Mouse (Mus musculus) MEL (cell line): ENCODE measurements around the gene Kif28. TPM values are rescaled to one million over a fixed set of nuclear protein-coding genes. Genes with fewer than 3 reads are reported as not detected.
"Not testable (repeated sequence)": the region's sequence is repeated elsewhere in the genome, so short reads cannot be mapped to it uniquely, and the experiment has no call there.

Experiments used
- DNase-seq: peaks from one replicate; pipeline ENCODE4 v3.0.0; 2011; ENCODE audit warnings: low read depth, low spot score
- H3K27ac ChIP-seq: 2 replicates; pipeline ENCODE4 v1.5.1; 2012; ENCODE audit warnings: low read depth, mild to moderate bottlenecking, control low read depth, low read length, moderate library complexity; ENCODE audit not compliant: control insufficient read depth
- H3K27me3 ChIP-seq, 2 experiments: fragments of 150-350 bp in 1 of 2; sonication (generic) in 1 of 2; 2 replicates each; pipeline ENCODE4 v1.6.1; 2012; ENCODE audit warnings: low read length in 2 of 2, mild to moderate bottlenecking in 2 of 2, improper control_type of control experiment in 1 of 2, moderate library complexity in 1 of 2; ENCODE audit not compliant: insufficient read depth in 2 of 2, control insufficient read depth in 1 of 2
- H3K36me3 ChIP-seq, 2 experiments: 2 replicates each; pipeline ENCODE4 v1.6.1; 2012 to 2014; ENCODE audit warnings: low read length in 2 of 2, improper control_type of control experiment in 1 of 2, inconsistent platforms in 1 of 2, mild to moderate bottlenecking in 1 of 2; ENCODE audit not compliant: insufficient read depth in 2 of 2, control insufficient read depth in 1 of 2
- H3K4me1 ChIP-seq, 2 experiments: fragments of 150-350 bp in 1 of 2; sonication (generic) in 1 of 2; 2 replicates each; pipeline ENCODE4 v1.6.1; 2012; ENCODE audit warnings: low read length in 2 of 2, improper control_type of control experiment in 1 of 2, mild to moderate bottlenecking in 1 of 2; ENCODE audit not compliant: insufficient read depth in 2 of 2, control insufficient read depth in 1 of 2
- H3K4me3 ChIP-seq, 2 experiments: fragments of 150-350 bp in 1 of 2; sonication (generic) in 1 of 2; 2 replicates each; pipeline ENCODE4 v1.5.1; 2012; ENCODE audit warnings: low read depth in 2 of 2, low read length in 2 of 2, mild to moderate bottlenecking in 2 of 2, moderate library complexity in 2 of 2, control low read depth in 1 of 2, improper control_type of control experiment in 1 of 2; ENCODE audit not compliant: control insufficient read depth in 1 of 2, insufficient read depth in 1 of 2
- H3K79me2 ChIP-seq: 2 replicates; pipeline ENCODE4 v1.6.1; 2012; ENCODE audit warnings: mild to moderate bottlenecking, low read length, moderate library complexity; ENCODE audit not compliant: control insufficient read depth, poor library complexity, insufficient read depth
- H3K9ac ChIP-seq: 2 replicates; pipeline ENCODE4 v1.6.1; 2012; ENCODE audit warnings: low read depth, mild to moderate bottlenecking, control low read depth, low read length, moderate library complexity; ENCODE audit not compliant: control insufficient read depth, poor library complexity, severe bottlenecking
- H3K9me3 ChIP-seq: fragments of 150-350 bp; sonication (generic); replicated peaks from 2 replicates; pipeline ENCODE4 v1.6.1; 2012; ENCODE audit warnings: mild to moderate bottlenecking, low read length, improper control_type of control experiment, moderate library complexity; ENCODE audit not compliant: insufficient read depth
- CTCF ChIP-seq, 3 experiments: IDR thresholded peaks in 2 of 3; conservative IDR thresholded peaks in 1 of 3; 2 replicates each; pipeline ENCODE4 v1.5.1; 2011 to 2012; ENCODE audit warnings: low read length in 3 of 3, low read depth in 2 of 3, mild to moderate bottlenecking in 2 of 3, improper control_type of control experiment in 1 of 3, inconsistent platforms in 1 of 3, mixed read lengths in 1 of 3, moderate library complexity in 1 of 3; ENCODE audit not compliant: control insufficient read depth in 1 of 3, insufficient read depth in 1 of 3, poor library complexity in 1 of 3, severe bottlenecking in 1 of 3
- E2F4 ChIP-seq: IDR thresholded peaks from 2 replicates; pipeline ENCODE4 v1.6.1; 2011; ENCODE audit warnings: low read depth, low read length, improper control_type of control experiment, borderline replicate concordance
- EP300 ChIP-seq, 2 experiments: IDR thresholded peaks; 2 replicates each; pipeline ENCODE4 v1.6.1; 2011; ENCODE audit warnings: improper control_type of control experiment in 2 of 2, low read length in 2 of 2, low read depth in 1 of 2, mild to moderate bottlenecking in 1 of 2
- ETS1 ChIP-seq: IDR thresholded peaks from 2 replicates; pipeline ENCODE4 v1.6.1; 2012; ENCODE audit warnings: low read depth, mild to moderate bottlenecking, inconsistent platforms, low read length, improper control_type of control experiment, moderate library complexity
- GATA1 ChIP-seq: IDR thresholded peaks from 2 replicates; pipeline ENCODE4 v1.6.1; 2011; ENCODE audit warnings: low read depth, low read length, improper control_type of control experiment
- JUND ChIP-seq: IDR thresholded peaks from 2 replicates; pipeline ENCODE4 v1.6.1; 2011; ENCODE audit warnings: low read depth, mild to moderate bottlenecking, improper control_type of control experiment, low read length
- KAT2A ChIP-seq: conservative IDR thresholded peaks from 2 replicates; pipeline ENCODE4 v1.6.1; 2012; ENCODE audit warnings: low read depth, low read length, improper control_type of control experiment, inconsistent platforms
- MAX ChIP-seq: IDR thresholded peaks from 2 replicates; pipeline ENCODE4 v1.6.1; 2011; ENCODE audit warnings: low read length, improper control_type of control experiment
- MEF2A ChIP-seq: IDR thresholded peaks from 2 replicates; pipeline ENCODE4 v1.6.1; 2014; ENCODE audit warnings: low read depth, mild to moderate bottlenecking, inconsistent platforms, low read length, improper control_type of control experiment; ENCODE audit not compliant: poor library complexity, insufficient replicate concordance, severe bottlenecking; ENCODE audit errors: extremely low read depth
- MYB ChIP-seq: IDR thresholded peaks from 2 replicates; pipeline ENCODE4 v1.6.1; 2011; ENCODE audit warnings: mild to moderate bottlenecking, low read depth, low read length, improper control_type of control experiment
- NELFE ChIP-seq: IDR thresholded peaks from 2 replicates; pipeline ENCODE4 v1.6.1; 2011; ENCODE audit warnings: low read depth, low read length, improper control_type of control experiment
- POLR2A ChIP-seq, 2 experiments: IDR thresholded peaks; 2 replicates each; pipeline ENCODE4 v1.6.1; 2011 to 2012; ENCODE audit warnings: low read length in 2 of 2, mild to moderate bottlenecking in 2 of 2, control low read depth in 1 of 2, improper control_type of control experiment in 1 of 2, low read depth in 1 of 2, moderate library complexity in 1 of 2; ENCODE audit not compliant: control insufficient read depth in 1 of 2, insufficient read depth in 1 of 2, poor library complexity in 1 of 2
- TAL1 ChIP-seq: IDR thresholded peaks from 2 replicates; pipeline ENCODE4 v1.6.1; 2012; ENCODE audit warnings: mild to moderate bottlenecking, inconsistent platforms, low read length, moderate library complexity, mixed read lengths
- TCF12 ChIP-seq: IDR thresholded peaks from 2 replicates; pipeline ENCODE4 v1.6.1; 2014; ENCODE audit warnings: low read depth, mild to moderate bottlenecking, inconsistent platforms, low read length, improper control_type of control experiment, moderate library complexity
- UBTF ChIP-seq: IDR thresholded peaks from 2 replicates; pipeline ENCODE4 v1.6.1; 2012; ENCODE audit warnings: low read depth, mild to moderate bottlenecking, inconsistent platforms, low read length, improper control_type of control experiment, moderate library complexity, borderline replicate concordance; ENCODE audit not compliant: insufficient read depth
- USF1 ChIP-seq: IDR thresholded peaks from 2 replicates; pipeline ENCODE4 v1.6.1; 2014; ENCODE audit warnings: low read depth, mild to moderate bottlenecking, inconsistent platforms, low read length, improper control_type of control experiment, moderate library complexity
- USF2 ChIP-seq, 2 experiments: IDR thresholded peaks; 2 replicates each; pipeline ENCODE4 v1.6.1; 2011 to 2012; ENCODE audit warnings: improper control_type of control experiment in 2 of 2, low read length in 2 of 2, borderline replicate concordance in 1 of 2, inconsistent platforms in 1 of 2, low read depth in 1 of 2, mild to moderate bottlenecking in 1 of 2; ENCODE audit not compliant: insufficient read depth in 1 of 2
- ZC3H11A ChIP-seq: IDR thresholded peaks from 2 replicates; pipeline ENCODE4 v1.6.1; 2012; ENCODE audit warnings: low read depth, mild to moderate bottlenecking, inconsistent platforms, low read length, improper control_type of control experiment
- ZKSCAN1 ChIP-seq: IDR thresholded peaks from 2 replicates; pipeline ENCODE4 v1.6.1; 2012; ENCODE audit warnings: low read depth, mild to moderate bottlenecking, inconsistent platforms, low read length, improper control_type of control experiment, moderate library complexity
- ZMIZ1 ChIP-seq: IDR thresholded peaks from 2 replicates; pipeline ENCODE4 v1.6.1; 2012; ENCODE audit warnings: low read depth, mild to moderate bottlenecking, inconsistent platforms, low read length, improper control_type of control experiment, moderate library complexity
- ZNF384 ChIP-seq: IDR thresholded peaks from 2 replicates; pipeline ENCODE4 v1.6.1; 2012; ENCODE audit warnings: low read depth, mild to moderate bottlenecking, inconsistent platforms, low read length, improper control_type of control experiment
- polyA plus RNA-seq, 2 experiments: library from polyadenylated mRNA; stranded (reverse) in 1 of 2; unstranded in 1 of 2; fragments of >175 nt in 1 of 2; fragments of >200 nt in 1 of 2; gene quantifications; 2 replicates each; pipeline versions ENCODE4 v1.2.1 to v1.2.4; 2012; ENCODE audit warnings: low replicate concordance in 2 of 2, low read depth in 1 of 2; ENCODE audit not compliant: insufficient read length in 2 of 2, insufficient read depth in 1 of 2, missing spikeins in 1 of 2
- total RNA-seq: library from RNA; depleted of rRNA; stranded (reverse); fragments of 300-350 nt; gene quantifications from 2 replicates; pipeline ENCODE4 v1.2.3, GENCODE M21; 2012

Kif28 gene
- total and polyA plus RNA-seq, 3 experiments, result 0.13 to 0.27 TPM; not detected in 1

GRCm38 (mm10) chr1:179715786-179716185 is 29.3 kb downstream of the Kif28 start (continued):
- TF ChIP-seq ZC3H11A, result no peak
- peak; percentile 64 for TF ChIP-seq ETS1

GRCm38 (mm10) chr1:179715289-179715688 is 29.8 kb downstream of the Kif28 start:
- not testable (repeated sequence) for DNase-seq, H3K79me2 ChIP-seq, H3K36me3 ChIP-seq, H3K4me3 ChIP-seq, H3K9me3 ChIP-seq, H3K27me3 ChIP-seq, H3K9ac ChIP-seq
- H3K27ac ChIP-seq, result peak overlapping the region; percentile 77
- peaks cover 4 to 23% of the 10 kb centered on the region in 2 experiments; a peak in 3 of 4 replicates for H3K4me1 ChIP-seq
- TF ChIP-seq TAL1 (peak; percentile 36; the same call in 1 of the 2 replicates), TCF12 (peak; percentile 9; the same call in 1 of the 2 replicates), EP300 (IDR thresholded peaks at IDR 0.05; ENCODE audit: low read depth in 1 of 2, low read length in 2 of 2) (peak in 1 of 2 experiments; percentile 20; a peak in 1 of 4 replicates)

GRCm38 (mm10) chr1:179713367-179713766 is 31.7 kb downstream of the Kif28 start:
- H3K27ac ChIP-seq, result no peak overlapping the region
- DNase-seq, result peak; percentile 31
- H3K36me3 ChIP-seq, result peaks cover 0 to 10% of the 10 kb centered on the region in 2 experiments; a peak in 2 of 4 replicates
- H3K9me3 ChIP-seq, result no peaks in the 10 kb centered on the region
- peaks cover 4 to 23% of the 10 kb centered on the region in 2 experiments; a peak in 3 of 4 replicates for H3K4me1 ChIP-seq
- no peak for TF ChIP-seq POLR2A (IDR thresholded peaks at IDR 0.05; ENCODE audit: control insufficient read depth in 1 of 2, insufficient read depth in 1 of 2, low read depth in 1 of 2, low read length in 2 of 2, poor library complexity in 1 of 2)
- no peak for TF ChIP-seq NELFE
- TF ChIP-seq KAT2A, result no peak
- TF ChIP-seq JUND, result no peak
- no peak for TF ChIP-seq USF1
- no peak for TF ChIP-seq GATA1
- no peak for TF ChIP-seq MYB
- TF ChIP-seq MAX, result no peak
- 0 out of 2 replicates have a peak, but pooled peaks have one; percentile 34 for TF ChIP-seq ZKSCAN1
- no peak for TF ChIP-seq USF2 (IDR thresholded peaks at IDR 0.05; ENCODE audit: borderline replicate concordance in 1 of 2, insufficient read depth in 1 of 2, low read depth in 1 of 2, low read length in 2 of 2)
- TF ChIP-seq MEF2A, result no peak
- peak; percentile 19 to 34 (median 31); a peak in 3 of 6 replicates for TF ChIP-seq CTCF (IDR thresholded peaks at IDR 0.05 in 2 of 3, conservative IDR thresholded peaks at IDR 0.05 in 1 of 3; ENCODE audit: control insufficient read depth in 1 of 3, insufficient read depth in 1 of 3, low read depth in 2 of 3, low read length in 3 of 3, poor library complexity in 1 of 3, severe bottlenecking in 1 of 3)
- TF ChIP-seq EP300 (IDR thresholded peaks at IDR 0.05; ENCODE audit: low read depth in 1 of 2, low read length in 2 of 2), result no peak
- no peak for TF ChIP-seq TAL1
- TF ChIP-seq ZNF384, result peak; percentile 56
- no peak for TF ChIP-seq UBTF
- TF ChIP-seq ZMIZ1, result no peak
- TF ChIP-seq E2F4, result no peak
- H3K9ac ChIP-seq, result no peak overlapping the region
- H3K4me3 ChIP-seq, result no peak overlapping the region
- H3K79me2 ChIP-seq, result no peaks in the 10 kb centered on the region
- no peaks in the 10 kb centered on the region for H3K27me3 ChIP-seq
